Mouse (Mus musculus) ES-E14 (cell line): ENCODE data around the gene Jph3.

Experiments used
- ZC3H11A ChIP-seq: IDR thresholded peaks from 2 replicates; pipeline ENCODE4 v1.6.1; 2012; ENCODE audit warnings: low read depth, mild to moderate bottlenecking, inconsistent platforms, low read length, borderline replicate concordance
- ZNF384 ChIP-seq: IDR thresholded peaks from 2 replicates; pipeline ENCODE4 v1.6.1; 2012; ENCODE audit warnings: low read depth, low read length, inconsistent platforms

DNA sequence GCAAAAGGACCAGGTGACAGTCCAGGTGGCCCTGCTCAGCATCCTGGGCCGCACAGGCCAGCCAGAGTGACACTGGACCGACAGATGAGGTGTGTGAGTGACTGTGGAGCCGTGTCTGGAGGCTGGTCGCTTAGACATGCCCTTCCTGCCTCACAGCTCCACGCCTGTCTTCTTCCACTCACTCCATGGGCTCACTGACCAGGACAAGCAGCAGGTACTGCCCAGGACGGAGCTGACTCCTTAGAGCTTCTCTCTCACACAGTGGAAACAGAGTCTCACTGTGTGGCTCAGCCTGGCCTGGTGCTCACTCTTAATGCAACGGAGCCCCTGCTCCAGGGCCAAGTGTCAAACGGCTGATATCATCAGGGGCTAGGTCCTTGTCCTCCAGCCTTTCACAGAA lies 66.0 kb downstream of the Jph3 start:
- TF ChIP-seq ZNF384 (no peak), ZC3H11A (no peak)
